Comparison of ENCODE assay signal across 12 mouse cellular contexts in the genomic region with DNA sequence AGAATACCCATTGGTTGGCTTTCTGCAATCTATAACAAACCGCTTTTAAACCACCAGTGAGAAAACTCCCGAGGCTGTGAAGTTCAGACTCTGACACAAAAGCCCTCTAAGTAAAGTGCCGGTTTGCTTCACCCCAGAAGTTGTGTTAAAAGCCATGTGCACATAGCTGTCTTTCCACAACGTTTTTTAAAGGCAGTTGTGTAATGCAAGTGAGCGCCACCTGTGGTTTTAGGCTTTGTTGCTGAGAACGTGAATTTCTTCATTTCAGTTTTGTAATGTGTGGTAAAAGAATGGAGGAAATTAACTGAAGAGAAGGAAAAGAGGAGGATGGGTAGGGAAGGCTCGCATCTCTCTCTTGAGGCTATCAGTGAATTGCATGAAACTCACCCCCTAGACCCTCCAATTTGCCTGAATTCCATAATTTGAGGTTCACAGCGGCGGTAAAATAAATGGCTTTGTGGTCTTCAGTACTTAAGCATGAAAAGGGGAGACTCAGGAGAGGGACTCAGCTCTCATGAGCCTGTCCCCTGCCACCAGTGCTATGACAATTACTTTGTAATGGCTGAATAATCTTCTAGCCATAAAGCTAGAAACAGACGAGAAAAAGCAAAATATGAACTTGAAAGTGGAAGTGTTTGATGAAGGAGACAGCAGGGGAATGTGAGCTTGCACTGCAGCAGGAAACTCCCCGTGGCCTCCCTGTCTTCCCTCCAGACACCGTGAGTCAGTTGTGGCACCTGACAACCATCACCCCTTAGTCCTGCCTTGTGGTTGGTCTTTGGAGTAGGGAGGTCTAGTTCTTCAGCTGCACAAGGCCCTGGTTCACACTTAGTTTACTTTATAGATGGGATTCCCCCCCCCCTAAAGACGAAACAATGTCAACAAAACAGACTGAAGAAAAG. TPM values are rescaled to one million over a fixed set of nuclear protein-coding genes. Genes with fewer than 3 reads are reported as not detected.
A peak's percentile ranks its signal among the peaks of the same experiment; 100 is the strongest.
DNase-seq lines count a peak whose midpoint lies in the region; ATAC-seq and TF ChIP-seq lines count a peak whose summit lies in the region.
"Had no signal": no experiment of that assay in that cellular context is flagged by ENCODE, and none has a peak within 500 bp of the region (broad histone marks: within the 10 kb centered on the region; RNA-seq: fewer than 3 reads in every experiment).

No protein-coding gene starts in this region.

- no peak overlapping the region for H3K4me2 ChIP-seq in forebrain, postnatal 0 days (ENCODE audit: low read depth)
- no peak overlapping the region for H3K4me2 ChIP-seq in forebrain, embryonic 13.5 days
- H3K4me2 ChIP-seq: embryonic facial prominence, embryonic 12.5 days had no signal

- no peak overlapping the region for H3K4me3 ChIP-seq in forebrain, postnatal 0 days (ENCODE audit: low read depth, low read length)
- no peak overlapping the region for H3K4me3 ChIP-seq in forebrain, embryonic 13.5 days
- H3K4me3 ChIP-seq: embryonic facial prominence, embryonic 12.5 days had no signal

- no peaks in the 10 kb centered on the region for H3K9me3 ChIP-seq in forebrain, postnatal 0 days (ENCODE audit: low read length)
- no peaks in the 10 kb centered on the region for H3K9me3 ChIP-seq in forebrain, embryonic 13.5 days (replicated peaks)
- H3K9me3 ChIP-seq: embryonic facial prominence, embryonic 12.5 days had no signal

- no peak for DNase-seq in forebrain, postnatal 0 days
- DNase-seq in A20 (ENCODE audit: low read depth, low spot score): peak; percentile 81
- no peak for DNase-seq in left cerebral cortex, postnatal 10 days (ENCODE audit: extremely low spot score in 1 of 2, low spot score in 2 of 2)
- no peak for DNase-seq in kidney, adult 9 months
- no peak for DNase-seq in ovary, adult 18-20 months (ENCODE audit: low spot score)
- DNase-seq: cerebellum, adult 11 months; spleen, adult 18-20 months had no signal

- H3K9ac ChIP-seq in forebrain, postnatal 0 days: no peak overlapping the region
- no peak overlapping the region for H3K9ac ChIP-seq in forebrain, embryonic 13.5 days
- H3K9ac ChIP-seq: embryonic facial prominence, embryonic 12.5 days had no signal

- intact Hi-C loops in left cerebral cortex, postnatal 10 days (cut with DNase I): loop anchor here (5.0 kb wide), 2 partner anchors 43 to 103 kb away; partner anchors contain the start of genes Erp27 and Pde6h

- TF ChIP-seq CTCF in forebrain, postnatal 0 days (IDR thresholded peaks at IDR 0.05; ENCODE audit: low read depth): peak; percentile 38

- H3K27me3 ChIP-seq in forebrain, postnatal 0 days (ENCODE audit: insufficient read depth, low read length): no peaks in the 10 kb centered on the region
- H3K27me3 ChIP-seq in forebrain, embryonic 13.5 days: no peaks in the 10 kb centered on the region
- H3K27me3 ChIP-seq: embryonic facial prominence, embryonic 12.5 days had no signal

- no peaks in the 10 kb centered on the region for H3K36me3 ChIP-seq in forebrain, postnatal 0 days (ENCODE audit: insufficient read depth)
- no peaks in the 10 kb centered on the region for H3K36me3 ChIP-seq in forebrain, embryonic 13.5 days (ENCODE audit: poor library complexity, severe bottlenecking)
- H3K36me3 ChIP-seq: embryonic facial prominence, embryonic 12.5 days had no signal

- no peaks in the 10 kb centered on the region for H3K4me1 ChIP-seq in forebrain, postnatal 0 days (ENCODE audit: insufficient read depth)
- H3K4me1 ChIP-seq in forebrain, embryonic 13.5 days: no peaks in the 10 kb centered on the region
- H3K4me1 ChIP-seq: embryonic facial prominence, embryonic 12.5 days had no signal

- ATAC-seq in forebrain, postnatal 0 days: no peak
- ATAC-seq in forebrain, embryonic 13.5 days: no peak
- peak; percentile 62 to 72 for ATAC-seq in hematopoietic stem cell, adult 5-6 weeks (replicated peaks in 1 of 2; ENCODE audit: insufficient read depth in 1 of 2, low FRiP score in 2 of 2, low TSS enrichment in 1 of 2, low read depth in 1 of 2, poor library complexity in 2 of 2, severe bottlenecking in 2 of 2)
- peak; percentile 51 for ATAC-seq in megakaryocyte-erythroid progenitor cell, adult 5-6 weeks (replicated peaks; ENCODE audit: low FRiP score, low TSS enrichment, poor library complexity, severe bottlenecking)

- no peak overlapping the region for H3K27ac ChIP-seq in forebrain, postnatal 0 days (ENCODE audit: low read depth, low read length)
- H3K27ac ChIP-seq in forebrain, embryonic 13.5 days: no peak overlapping the region
- H3K27ac ChIP-seq: embryonic facial prominence, embryonic 12.5 days had no signal

- 65% methylated on average over 13 of the region's 13 CpGs for WGBS in forebrain, postnatal 0 days
- 57% methylated on average over 13 of the region's 13 CpGs for WGBS in forebrain, embryonic 13.5 days

RNA-seq across cellular contexts. Expression of gene Arhgdib, which starts 23.2 kb away (rescaled TPM):
- total RNA-seq in forebrain, postnatal 0 days (2014; rRNA removed): 14.9 and 23.0 TPM in 2 replicates
- 29.3 and 37.5 TPM in 2 replicates for polyA plus RNA-seq in forebrain, postnatal 0 days (2015; fragmentation: Nextera tagmentation; extraction: Ambion mirVana)
- polyA plus RNA-seq in forebrain, embryonic 13.5 days (2015; fragmentation: Nextera tagmentation; extraction: Ambion mirVana): 11.0 and 11.5 TPM in 2 replicates
- 665 and 866 TPM in 2 replicates for total RNA-seq in hematopoietic stem cell, adult 5-6 weeks (2017)
- total RNA-seq in megakaryocyte-erythroid progenitor cell, adult 5-6 weeks (2014; fragmentation: Nextera tagmentation): 207 and 252 TPM in 2 replicates
- 203 and 254 TPM in 2 replicates for total RNA-seq in megakaryocyte-erythroid progenitor cell, adult 5-6 weeks (2017)
- total RNA-seq in left cerebral cortex, postnatal 10 days (2021): 10 to 100 TPM; 24.0 to 30.7 TPM

RNA-seq across cellular contexts. Expression of gene Pde6h, which starts 41.2 kb away (rescaled TPM):
- total RNA-seq in forebrain, postnatal 0 days (2014; rRNA removed): 0.05 and 0.31 TPM in 2 replicates
- polyA plus RNA-seq in forebrain, postnatal 0 days (2015; fragmentation: Nextera tagmentation; extraction: Ambion mirVana): 0.34 TPM in 1 of 2 replicates, not detected in the other
- polyA plus RNA-seq in forebrain, embryonic 13.5 days (2015; fragmentation: Nextera tagmentation; extraction: Ambion mirVana): 0.03 TPM in 1 of 2 replicates, not detected in the other
- total RNA-seq in hematopoietic stem cell, adult 5-6 weeks (2017): 0.44 TPM in 1 of 2 replicates, not detected in the other
- total RNA-seq in megakaryocyte-erythroid progenitor cell, adult 5-6 weeks (2014; fragmentation: Nextera tagmentation): 3.1 TPM in 1 of 2 replicates, not detected in the other
- not detected in 2 replicates for total RNA-seq in megakaryocyte-erythroid progenitor cell, adult 5-6 weeks (2017)
- 1 to 10 TPM in 1 of 2 experiments, under 1 TPM in 1; 0.18 to 1.2 TPM for total RNA-seq in left cerebral cortex, postnatal 10 days (2021)
- polyA plus RNA-seq: embryonic facial prominence, embryonic 12.5 days; neural tube, embryonic 14.5 days had no signal

RNA-seq across cellular contexts. Expression of gene Erp27, which starts 42.9 kb away (rescaled TPM):
- 0.19 and 0.77 TPM in 2 replicates for total RNA-seq in forebrain, postnatal 0 days (2014; rRNA removed)
- polyA plus RNA-seq in forebrain, postnatal 0 days (2015; fragmentation: Nextera tagmentation; extraction: Ambion mirVana): 0.79 and 0.92 TPM in 2 replicates
- polyA plus RNA-seq in forebrain, embryonic 13.5 days (2015; fragmentation: Nextera tagmentation; extraction: Ambion mirVana): 0.22 TPM in 1 of 2 replicates, not detected in the other
- 1.5 TPM in 1 of 2 replicates, not detected in the other for total RNA-seq in hematopoietic stem cell, adult 5-6 weeks (2017)
- total RNA-seq in megakaryocyte-erythroid progenitor cell, adult 5-6 weeks (2014; fragmentation: Nextera tagmentation): 1.6 and 2.3 TPM in 2 replicates
- not detected in 2 replicates for total RNA-seq in megakaryocyte-erythroid progenitor cell, adult 5-6 weeks (2017)
- total RNA-seq in left cerebral cortex, postnatal 10 days (2021): under 1 TPM in 1 of 2 experiments, not detected in 1; 0.69 TPM
- polyA plus RNA-seq: neural tube, embryonic 14.5 days had no signal

Comparison
In these comparisons a context has a peak if more than half of its experiments do, and no peak if none do; other contexts are left out.
1. ATAC-seq: peak in hematopoietic stem cell, adult 5-6 weeks (2 of 2) and megakaryocyte-erythroid progenitor cell, adult 5-6 weeks (single experiment); none in forebrain, postnatal 0 days (single experiment) and forebrain, embryonic 13.5 days (single experiment).